Mouse (Mus musculus): ENCODE data around the gene Nt5c2. TPM values are rescaled to one million over a fixed set of nuclear protein-coding genes. Genes with fewer than 3 reads are reported as not detected.

Nt5c2 gene
- total RNA-seq, 4 experiments from 2014 or later, result 72.5 to 101 (median 83.1) TPM

DNA sequence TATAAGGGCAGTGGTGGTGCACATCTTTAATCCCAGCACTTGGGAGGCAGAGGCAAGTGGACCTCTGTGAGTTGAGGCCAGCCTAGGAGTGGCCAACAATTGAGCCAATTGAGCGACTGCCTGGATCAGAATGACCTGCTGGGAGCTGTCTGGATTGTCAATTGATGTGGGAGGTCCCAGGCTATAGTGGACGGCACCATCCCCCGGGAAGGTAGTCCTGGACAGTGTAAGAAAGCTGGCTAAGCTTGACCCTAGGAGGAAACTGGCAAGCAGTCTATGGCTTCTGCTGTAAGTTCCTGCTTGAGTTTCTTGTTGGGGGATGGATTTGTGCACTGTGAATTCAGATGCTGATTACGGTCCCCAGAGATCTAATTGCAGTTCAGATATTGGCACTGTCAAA, 47.1 kb downstream of the Nt5c2 start:
- no peak for DNase-seq (ENCODE audit: low spot score in 2 of 2)

DNA sequence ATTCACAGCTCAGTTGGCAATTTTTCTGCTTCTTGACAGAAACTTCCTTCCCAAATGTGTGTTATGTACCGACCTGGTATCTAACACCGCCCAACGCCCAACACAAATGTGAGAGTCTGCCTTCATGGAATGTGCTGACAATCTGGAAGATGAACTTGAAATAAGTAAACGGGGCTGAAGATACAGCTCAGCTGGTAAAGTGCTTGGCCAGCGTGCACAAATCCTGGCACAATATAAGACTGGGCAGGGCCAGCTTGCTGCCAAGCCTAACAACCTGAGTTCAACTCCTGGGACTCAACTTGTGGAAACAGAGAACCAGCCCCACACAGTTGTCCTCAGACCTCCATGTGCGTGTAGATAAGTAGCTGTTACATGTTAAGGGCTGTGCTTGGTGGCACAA, 48.6 kb downstream of the Nt5c2 start:
- DNase-seq (ENCODE audit: low spot score in 2 of 2), result no peak

DNA sequence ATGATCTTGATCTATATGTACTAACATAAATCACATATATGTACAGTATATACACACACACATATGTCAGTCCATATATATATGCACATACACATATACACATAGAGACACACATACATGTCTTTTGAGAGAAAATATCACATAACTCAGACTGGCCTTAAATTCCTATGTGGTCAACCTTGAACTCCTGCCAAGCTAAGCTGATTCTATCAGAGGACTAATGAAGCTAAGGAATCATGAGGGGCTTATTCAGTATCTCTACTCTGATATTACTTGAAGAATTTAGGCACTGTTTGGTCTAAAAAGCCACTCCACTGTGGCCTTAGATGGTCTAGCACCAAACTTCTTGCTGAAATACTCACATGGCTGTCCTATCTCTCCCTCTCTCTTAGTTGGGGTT, 49.5 kb downstream of the Nt5c2 start:
- DNase-seq (ENCODE audit: low spot score in 2 of 2), result no peak

DNA sequence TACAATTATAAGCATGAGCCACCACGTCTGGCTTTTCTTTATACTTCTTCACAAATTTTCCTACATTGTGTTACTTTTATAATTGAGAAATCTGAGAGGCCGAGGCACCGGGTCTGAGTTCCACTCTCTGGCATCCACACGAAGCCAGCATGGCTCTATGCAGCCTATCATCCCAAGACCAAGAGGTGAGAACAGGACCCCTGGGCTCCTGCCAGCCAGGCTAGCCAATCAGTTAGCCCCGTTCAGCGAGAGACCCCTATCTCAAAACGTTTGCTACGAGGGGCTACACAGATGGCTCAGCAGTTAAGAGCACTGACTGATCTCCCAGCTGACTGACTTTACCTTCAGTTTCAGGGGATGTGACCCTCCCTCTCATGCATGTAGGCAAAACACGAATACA, 50.6 kb downstream of the Nt5c2 start:
- DNase-seq (ENCODE audit: low spot score in 2 of 2), result no peak

DNA sequence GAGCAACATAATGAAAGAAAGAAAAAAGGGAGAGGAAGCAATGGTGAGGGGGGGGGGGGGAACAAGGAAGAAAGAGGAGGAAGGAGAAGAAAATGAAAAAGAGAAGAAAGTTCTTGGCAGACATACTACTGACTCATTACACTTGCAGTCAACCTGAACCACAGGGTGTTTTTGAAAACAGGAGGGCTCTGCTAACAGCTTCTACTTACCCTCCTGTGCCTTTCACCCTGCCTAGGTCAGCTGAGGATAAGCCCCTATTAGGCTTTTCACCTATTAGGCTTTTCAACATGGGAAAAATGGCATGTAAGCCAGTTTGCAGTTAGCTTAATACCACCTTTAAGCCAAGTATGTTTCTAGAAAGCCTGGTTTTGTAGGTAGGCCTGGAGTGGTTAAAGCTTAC, 51.5 kb downstream of the Nt5c2 start:
- DNase-seq (ENCODE audit: low spot score in 2 of 2), result no peak

DNA sequence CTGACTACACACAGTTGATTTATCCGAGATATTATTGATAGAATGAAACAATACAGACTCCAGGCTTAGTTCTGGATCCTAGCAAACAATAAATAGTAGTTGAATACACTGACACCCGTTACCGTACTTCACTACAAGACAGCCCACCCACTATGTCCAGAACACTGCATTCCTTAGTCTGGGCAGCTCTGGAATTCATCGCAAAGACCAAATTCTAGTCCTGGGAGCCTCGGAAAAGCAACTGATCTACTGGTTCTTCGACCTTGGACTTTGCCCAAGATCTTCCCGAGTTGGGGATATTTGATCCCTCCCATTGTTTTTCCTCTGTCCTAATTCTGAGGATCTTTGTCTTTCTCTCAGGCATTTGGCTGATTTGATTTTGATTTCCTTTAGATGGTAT, 52.1 kb downstream of the Nt5c2 start:
- DNase-seq (ENCODE audit: low spot score in 2 of 2), result no peak

DNA sequence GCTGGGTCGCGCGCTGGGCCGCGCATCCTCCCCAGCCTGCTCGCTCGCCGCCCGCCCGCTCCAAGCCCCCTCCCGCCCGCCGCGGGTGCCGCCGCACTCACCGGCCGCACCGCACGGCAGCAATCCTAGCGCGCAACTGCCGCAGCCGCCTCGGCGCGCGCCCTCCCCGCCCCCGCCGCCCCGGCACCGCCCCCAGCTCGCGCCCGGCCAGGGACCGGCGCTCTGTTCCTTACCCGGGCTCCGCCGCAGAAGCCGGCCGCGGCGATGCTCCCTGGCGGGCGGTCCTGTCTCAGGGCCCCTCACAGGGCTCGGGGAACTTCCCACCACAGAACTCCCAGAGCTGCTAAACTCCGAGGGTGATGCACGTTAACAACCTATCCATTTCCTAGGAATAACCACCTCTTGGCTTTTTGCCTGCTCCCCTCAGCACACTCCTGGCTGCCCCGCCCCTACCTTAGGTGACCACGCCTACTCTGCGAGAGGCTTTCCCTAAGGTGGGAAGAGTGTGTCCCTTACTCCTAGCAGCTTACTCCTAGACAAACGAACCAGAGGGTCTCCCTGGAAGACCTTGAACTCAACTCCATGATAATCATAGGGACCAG, 52.7 kb downstream of the Nt5c2 start:
- DNase-seq (ENCODE audit: low spot score in 2 of 2), result peak; percentile 45 to 53

DNA sequence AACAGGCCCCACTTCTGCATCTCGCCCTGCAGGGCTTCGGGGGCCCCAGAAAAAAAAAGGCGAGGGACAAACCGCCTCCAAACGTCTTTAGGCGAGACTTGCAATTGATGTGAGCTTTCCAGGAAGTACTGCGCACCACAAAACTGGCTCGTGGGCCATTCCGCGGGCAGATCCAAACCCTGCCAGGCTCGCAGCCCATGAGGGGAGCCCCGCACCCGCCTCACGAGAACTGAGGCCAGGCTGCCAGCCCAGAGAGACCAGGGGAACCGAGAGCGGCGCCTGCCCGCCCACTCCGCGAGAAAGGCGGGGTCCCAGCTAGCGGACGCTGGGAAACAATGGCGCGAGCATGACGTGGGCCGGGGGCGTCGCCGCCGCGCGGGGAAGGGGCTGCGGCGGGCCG, 53.3 kb downstream of the Nt5c2 start:
- peak; percentile 82 to 84 for DNase-seq (ENCODE audit: low spot score in 2 of 2)

DNA sequence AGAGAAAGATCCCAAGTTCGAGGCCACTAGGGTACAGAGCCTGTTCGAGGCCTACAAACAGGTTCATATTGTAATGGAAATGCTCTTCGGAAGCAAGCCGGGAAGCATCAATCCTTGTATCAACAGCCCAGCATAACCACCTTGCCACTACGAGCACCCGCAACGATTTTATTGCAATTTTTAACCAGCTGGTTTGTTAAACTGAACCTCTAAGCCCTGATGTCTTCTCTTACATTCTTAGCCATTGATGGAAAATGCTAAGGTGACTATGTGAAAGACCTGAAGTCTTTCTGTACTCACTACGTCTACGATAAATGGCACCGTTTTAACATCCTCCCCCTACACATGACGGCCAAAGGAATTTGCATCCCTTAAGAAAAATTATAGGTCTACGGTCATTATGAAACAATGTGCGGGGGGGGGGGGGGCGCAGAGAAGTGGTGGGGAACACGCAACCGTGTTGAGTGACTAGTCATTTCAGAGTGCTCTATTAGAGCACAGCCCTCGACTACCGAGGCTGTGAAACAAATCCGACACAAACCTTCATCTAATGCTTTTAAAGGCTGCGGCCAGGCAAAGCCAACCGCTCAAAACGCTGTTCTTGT, 53.8 kb downstream of the Nt5c2 start:
- no peak for DNase-seq (ENCODE audit: low spot score in 2 of 2)

DNA sequence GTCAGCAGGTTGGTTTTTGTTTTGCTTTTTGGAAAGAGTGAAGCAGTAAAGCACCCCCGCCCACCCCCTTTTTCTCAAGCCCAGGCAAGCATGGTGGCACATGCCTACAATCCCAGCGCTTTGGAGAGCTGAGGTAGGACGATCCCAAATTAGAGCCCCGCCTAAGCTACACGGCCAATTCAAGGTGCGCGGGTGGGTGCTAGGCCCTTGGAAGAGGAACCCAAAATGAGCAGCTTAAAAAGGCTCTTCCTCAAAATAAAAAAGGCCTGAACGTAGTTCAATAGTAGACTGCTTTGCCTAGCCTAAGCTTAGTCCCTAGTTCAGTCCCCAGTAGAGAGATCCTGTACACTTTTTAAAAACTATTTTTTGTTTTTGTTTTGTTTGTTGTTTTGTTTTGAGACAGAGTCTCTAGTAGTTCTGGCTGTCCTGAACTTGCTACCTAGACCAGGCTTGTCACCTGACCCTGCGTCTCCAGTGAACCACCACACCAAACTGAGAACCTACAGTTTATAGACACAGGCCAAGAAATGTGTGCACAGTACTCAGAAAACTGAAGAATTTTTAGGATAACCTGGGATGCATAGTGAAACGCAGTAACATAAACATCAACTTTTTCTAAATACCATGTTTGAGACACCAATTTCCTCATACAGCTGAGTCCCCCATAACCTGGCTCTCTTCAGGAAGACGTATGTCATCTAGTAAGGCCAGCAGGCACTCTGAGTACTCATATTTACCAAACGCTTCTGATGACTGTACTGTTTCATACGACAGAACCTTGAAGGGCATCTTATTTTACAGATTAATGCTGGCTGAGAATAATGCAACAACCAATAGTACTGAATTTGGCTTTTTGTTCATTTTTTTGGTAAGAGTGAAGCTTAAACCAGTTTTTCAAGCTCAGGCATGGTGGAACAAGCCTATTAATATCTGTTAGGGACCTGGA, 54.6 kb downstream of the Nt5c2 start:
- DNase-seq (ENCODE audit: low spot score in 2 of 2), result no peak

DNA sequence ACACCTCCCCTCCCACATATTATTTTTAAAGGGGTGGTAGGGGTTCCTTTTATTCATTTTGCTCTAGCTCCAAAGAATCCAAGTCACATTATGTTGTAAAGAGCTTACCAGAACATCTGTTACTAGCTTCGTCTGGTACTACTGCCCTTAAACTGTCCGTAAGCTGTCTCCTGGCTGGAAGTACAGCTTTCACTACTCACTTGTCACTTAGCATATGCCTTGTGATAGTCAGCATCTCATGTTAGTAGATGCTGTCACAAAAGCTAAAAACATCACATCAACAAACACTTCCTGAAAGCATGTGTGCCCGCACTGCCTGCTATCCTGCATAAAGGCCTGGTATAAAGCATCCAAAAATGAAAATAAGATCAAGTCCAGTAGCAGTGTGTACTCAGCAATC, 55.4 kb downstream of the Nt5c2 start:
- DNase-seq (ENCODE audit: low spot score in 2 of 2), result no peak

DNA sequence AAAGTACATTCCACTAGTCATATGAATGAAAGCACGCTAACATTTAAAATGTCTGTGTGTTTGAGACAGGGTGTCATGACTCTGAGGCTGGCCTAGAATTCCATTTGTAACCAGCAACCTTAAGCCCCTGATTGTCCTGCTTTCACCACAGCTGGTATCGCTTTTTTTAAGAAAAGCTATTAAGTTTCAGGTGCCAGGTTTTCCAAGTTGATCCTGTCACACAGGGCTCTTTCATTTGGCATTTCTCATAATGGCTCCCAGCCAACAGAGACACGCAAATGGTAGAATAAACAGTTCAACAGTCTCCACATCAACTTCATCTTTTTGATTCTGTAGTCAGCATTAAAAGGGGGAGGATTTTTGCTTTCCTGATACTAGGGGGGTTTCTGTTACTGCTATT, 56.4 kb downstream of the Nt5c2 start:
- DNase-seq (ENCODE audit: low spot score in 2 of 2), result no peak

DNA sequence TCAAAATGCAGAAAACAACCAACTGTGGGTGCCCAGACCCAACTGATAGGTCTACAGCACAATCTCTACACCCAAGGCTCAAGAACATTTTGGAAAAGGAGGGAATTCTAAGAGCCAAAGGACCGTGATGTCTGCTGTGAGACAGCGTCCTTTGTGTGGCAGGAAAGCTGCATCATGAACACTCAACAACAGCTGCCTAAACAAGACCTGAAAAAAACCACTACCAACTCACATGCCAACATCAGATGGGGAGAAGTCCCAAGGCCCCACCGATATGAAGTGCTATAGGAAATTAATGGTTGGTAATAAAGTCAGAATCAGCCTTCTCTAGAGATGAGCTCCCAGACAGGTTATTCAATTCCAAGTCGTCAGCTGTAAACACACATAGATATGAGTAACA, 57.0 kb downstream of the Nt5c2 start:
- no peak for DNase-seq (ENCODE audit: low spot score in 2 of 2)

DNA sequence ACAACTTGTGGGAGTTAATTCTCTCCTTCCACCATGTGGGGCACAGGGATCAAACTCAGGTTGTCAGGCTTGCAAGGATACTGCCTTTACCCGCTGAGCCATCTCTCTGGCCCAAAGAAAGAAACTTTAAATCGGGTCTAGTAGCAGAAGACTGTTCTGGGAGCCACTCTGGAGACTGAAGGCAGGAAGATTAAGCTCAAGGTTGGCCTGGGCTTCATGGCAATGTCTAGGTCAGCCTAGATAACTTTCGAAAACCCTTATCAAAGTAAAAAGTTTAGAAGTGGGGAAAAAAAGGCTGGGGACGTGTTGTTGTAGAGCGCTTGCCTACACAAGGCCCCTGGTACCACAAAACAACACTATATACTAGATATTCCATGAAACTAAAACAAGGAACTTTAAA, 58.0 kb downstream of the Nt5c2 start:
- DNase-seq (ENCODE audit: low spot score in 2 of 2), result no peak

DNA sequence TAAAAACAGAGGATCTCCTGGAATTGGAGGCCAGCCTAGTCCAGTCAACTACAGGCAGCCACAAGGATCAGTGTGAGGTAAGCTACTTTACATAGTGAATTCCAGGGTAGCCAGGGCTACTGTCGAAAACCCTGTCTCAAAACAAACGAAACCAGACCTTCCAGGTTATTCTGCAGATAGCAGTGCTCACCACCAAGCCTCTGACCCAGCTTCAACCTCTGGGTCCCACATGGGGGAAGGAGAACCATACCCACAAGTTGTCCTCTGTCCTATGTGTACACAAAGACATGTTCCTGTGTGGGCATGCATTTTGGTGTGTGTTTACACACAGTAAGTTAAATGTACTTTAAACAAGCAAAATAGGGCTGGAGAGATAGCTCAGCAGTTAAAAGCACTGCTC, 58.5 kb downstream of the Nt5c2 start:
- DNase-seq (ENCODE audit: low spot score in 2 of 2), result no peak

DNA sequence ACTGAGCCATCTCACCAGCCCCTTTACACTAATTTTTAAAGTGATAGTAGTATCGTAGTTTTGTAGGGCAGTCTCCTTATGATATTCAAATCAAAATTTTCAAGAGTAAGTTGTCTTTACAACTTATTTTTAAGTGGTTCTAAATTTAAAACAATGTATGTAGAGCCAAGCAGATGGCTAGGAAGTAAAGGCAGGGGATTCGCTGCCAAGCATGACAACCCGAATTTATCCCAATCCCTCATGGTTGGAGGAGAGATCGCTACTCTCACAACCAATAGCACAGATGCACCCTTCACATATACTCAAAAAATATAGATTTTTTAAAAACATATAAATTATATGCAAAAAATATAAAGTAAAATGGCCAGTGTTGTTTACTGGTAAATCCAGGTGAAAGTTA, 59.3 kb downstream of the Nt5c2 start:
- DNase-seq (ENCODE audit: low spot score in 2 of 2), result no peak

DNA sequence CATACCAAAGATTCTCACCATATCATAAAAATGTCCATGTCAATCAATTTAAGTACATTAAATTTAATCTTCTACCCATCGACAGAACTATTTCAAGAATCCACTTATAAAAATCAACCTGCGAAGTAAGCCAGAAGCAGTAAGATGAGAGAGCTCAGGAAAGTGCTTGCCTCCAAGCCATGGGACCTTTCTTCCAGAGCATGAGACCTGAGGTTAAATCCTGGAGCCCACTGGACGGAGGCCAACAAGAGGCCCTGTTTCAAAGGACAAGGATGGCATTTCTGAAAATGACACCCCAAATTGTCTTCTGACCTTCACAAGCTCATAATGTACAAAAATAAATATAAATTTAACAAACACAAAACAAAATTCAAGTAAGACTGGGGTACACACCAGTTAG, 61.4 kb downstream of the Nt5c2 start:
- DNase-seq (ENCODE audit: low spot score in 2 of 2), result no peak

DNA sequence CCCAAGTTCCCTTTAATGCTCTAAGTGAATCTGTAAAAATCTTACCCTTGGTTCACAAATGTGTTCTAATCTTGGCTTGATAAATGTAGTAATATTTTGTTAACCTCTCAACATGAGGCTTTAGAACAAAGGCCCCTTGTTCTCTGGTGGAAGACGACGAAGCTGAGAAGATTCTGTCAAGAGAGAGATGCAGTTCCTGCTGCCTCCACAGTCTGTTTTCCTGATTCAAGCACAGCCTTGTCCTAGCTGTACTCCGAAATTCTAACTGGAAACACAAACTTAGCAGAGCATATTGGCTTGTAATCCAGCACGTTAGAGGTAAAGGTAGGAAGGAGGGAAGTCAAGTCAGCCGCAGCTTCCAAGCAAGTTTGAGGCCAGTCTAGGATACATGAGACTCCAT, 62.0 kb downstream of the Nt5c2 start:
- DNase-seq (ENCODE audit: low spot score in 2 of 2), result no peak

DNA sequence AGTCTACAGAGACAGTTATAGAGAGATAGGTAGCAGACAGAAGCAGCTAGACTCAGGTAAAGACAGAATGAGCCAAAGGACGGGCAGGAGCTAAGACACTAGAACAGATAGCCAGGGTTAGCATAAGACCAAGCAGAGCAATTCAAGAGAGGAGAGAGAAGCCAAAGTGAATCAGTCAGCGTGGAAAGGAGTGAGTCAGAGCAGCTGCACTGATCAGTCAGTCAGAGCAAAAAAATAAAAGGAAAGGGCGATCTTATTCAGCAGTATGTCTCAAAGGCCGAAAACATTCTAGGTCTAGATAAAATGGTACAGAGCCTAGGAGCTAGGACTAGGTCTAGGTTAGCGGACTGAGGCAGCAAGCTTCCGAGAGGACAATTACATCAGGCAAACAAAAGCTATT, 70.6 kb downstream of the Nt5c2 start:
- no peak for DNase-seq (ENCODE audit: low spot score in 2 of 2)

DNA sequence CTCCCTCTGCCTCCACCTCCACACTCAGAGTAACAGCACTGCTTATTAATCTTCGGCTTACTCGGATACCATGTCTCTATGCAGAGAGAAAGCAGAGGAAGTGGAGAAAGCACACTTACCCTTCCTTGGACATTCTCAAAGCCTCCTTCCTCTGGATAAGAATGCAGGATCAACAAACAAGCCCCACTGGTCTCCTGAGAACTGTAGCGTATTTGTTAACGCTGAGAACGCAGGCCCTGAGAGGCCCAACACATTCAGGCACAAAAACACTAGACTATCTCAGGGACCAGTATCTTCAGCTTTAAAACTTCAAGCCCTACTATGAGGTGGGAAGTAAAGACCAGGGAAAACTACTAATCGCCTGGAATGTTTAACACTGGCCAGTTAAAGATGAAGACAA, 77.8 kb downstream of the Nt5c2 start:
- no peak for DNase-seq (ENCODE audit: low spot score in 2 of 2)

DNA sequence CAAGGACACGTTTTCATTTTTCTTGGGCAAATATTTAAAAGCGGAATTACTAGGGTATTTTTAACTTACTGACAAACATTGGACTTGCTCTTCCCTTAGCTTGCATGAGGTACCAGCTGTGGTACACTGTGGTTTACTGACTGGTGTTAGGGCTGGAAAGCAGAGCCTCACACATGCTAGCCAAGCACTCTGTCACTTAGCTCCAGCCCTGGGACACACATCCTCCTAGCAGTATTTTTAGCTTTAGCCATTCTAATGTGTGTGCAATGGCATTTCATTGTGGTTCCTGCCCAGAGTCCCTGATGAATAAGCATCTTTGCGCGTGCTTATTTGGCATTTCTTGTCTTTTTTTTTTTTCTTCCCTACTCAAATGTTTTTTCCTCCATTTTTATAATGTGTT, 80.9 kb downstream of the Nt5c2 start:
- no peak for DNase-seq (ENCODE audit: low spot score in 2 of 2)

DNA sequence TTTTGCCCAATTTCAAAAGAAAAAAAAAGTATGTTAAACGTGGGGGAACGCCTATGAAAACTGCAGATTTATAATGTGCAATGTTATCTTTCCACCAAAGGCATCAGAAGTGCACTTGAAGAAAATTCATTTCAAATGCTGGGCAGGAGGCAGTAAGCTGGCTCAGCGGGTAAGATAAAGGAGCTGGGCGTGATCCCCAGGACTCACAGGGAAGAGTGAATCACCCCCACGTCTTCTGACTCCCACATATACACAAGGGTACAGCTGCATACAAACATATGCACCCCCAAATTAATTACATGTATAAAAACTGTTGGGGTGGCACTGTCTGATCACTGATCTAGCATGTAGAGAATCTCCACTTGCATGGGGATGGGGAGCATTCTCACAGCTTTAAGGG, 82.3 kb downstream of the Nt5c2 start:
- no peak for DNase-seq (ENCODE audit: low spot score in 2 of 2)

DNA sequence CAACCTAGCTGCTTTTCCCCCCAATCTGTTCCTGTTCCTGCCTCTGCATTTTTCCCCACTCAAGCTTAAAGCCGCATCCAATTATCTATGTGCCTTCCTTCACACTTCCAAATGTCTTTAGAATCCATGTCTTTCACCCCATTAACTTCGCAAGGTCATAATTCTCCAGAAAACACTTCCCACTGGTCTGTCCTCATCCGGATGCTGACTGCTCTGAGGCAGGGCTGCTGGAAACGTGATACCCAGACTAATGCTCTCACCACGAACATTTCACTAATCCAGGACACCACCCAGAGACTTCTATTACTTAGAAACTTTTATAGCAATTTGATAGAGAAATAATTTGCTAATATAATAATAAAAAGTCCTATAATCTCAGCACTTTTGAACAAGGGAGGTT, 84.9 kb downstream of the Nt5c2 start:
- DNase-seq (ENCODE audit: low spot score in 2 of 2), result no peak
